Mouse (Mus musculus): ENCODE measurements around the gene Slc17a9. TPM values are rescaled to one million over a fixed set of nuclear protein-coding genes. Genes with fewer than 3 reads are reported as not detected.

Gene Slc17a9
- polyA plus RNA-seq, 1 experiment from 2014 or later, result 0.45 TPM

DNA sequence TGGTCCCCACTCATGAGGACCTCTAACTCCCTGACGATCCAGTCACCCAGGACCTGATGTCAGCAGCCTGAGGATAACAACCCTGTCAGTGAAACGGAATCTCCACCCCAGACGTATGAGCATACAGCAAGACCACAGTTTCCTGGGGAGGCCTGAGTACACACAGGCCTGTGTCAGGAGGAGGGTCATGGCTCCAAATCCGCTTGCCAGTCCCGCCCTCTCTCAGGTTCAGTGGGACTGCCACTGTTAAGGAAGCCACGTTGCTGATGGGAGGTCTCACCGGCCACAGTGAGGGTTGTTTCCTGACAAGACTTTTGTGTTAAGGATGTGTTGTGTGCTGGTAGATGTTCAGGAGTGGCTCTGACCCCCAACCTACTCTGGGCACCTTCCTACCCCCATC lies 16.4 kb downstream of the Slc17a9 start:
- H3K36me3 ChIP-seq (ENCODE audit: control insufficient read depth, insufficient read depth, low read length), result no peaks in the 10 kb centered on the region
- no peak overlapping the region for H3K4me2 ChIP-seq (replicated peaks; ENCODE audit: low read depth, low read length)
- no peak overlapping the region for H3K4me3 ChIP-seq (ENCODE audit: low read depth, low read length)
- H3K27ac ChIP-seq (ENCODE audit: low read depth, low read length), result no peak overlapping the region
- H3K4me1 ChIP-seq (replicated peaks; ENCODE audit: control insufficient read depth, insufficient read depth, low read length), result no peaks in the 10 kb centered on the region
- ATAC-seq (ENCODE audit: low FRiP score), result no peak
- no peak overlapping the region for H3K9ac ChIP-seq (ENCODE audit: low read depth, low read length)
- no peaks in the 10 kb centered on the region for H3K27me3 ChIP-seq (ENCODE audit: control insufficient read depth, insufficient read depth, low read length)
- no peak for DNase-seq (ENCODE audit: low spot score)
- WGBS, result 76% methylated on average over 7 of the region's 7 CpGs
- no peaks in the 10 kb centered on the region for H3K9me3 ChIP-seq (ENCODE audit: control insufficient read depth, low read length)

GRCm38 (mm10) chr2:180742820-180743219 lies 17.8 kb downstream of the Slc17a9 start:
- no peaks in the 10 kb centered on the region for H3K9me3 ChIP-seq (ENCODE audit: control insufficient read depth, low read length)
- H3K9ac ChIP-seq (ENCODE audit: low read depth, low read length), result no peak overlapping the region
- WGBS, result 89% methylated on average over 6 of the region's 6 CpGs
- no peaks in the 10 kb centered on the region for H3K36me3 ChIP-seq (ENCODE audit: control insufficient read depth, insufficient read depth, low read length)
- H3K27me3 ChIP-seq (ENCODE audit: control insufficient read depth, insufficient read depth, low read length), result no peaks in the 10 kb centered on the region
- H3K4me2 ChIP-seq (replicated peaks; ENCODE audit: low read depth, low read length), result no peak overlapping the region
- H3K4me3 ChIP-seq (ENCODE audit: low read depth, low read length), result no peak overlapping the region
- H3K27ac ChIP-seq (ENCODE audit: low read depth, low read length), result no peak overlapping the region
- DNase-seq (ENCODE audit: low spot score), result no peak
- no peaks in the 10 kb centered on the region for H3K4me1 ChIP-seq (replicated peaks; ENCODE audit: control insufficient read depth, insufficient read depth, low read length)
- no peak for ATAC-seq (ENCODE audit: low FRiP score)

DNA sequence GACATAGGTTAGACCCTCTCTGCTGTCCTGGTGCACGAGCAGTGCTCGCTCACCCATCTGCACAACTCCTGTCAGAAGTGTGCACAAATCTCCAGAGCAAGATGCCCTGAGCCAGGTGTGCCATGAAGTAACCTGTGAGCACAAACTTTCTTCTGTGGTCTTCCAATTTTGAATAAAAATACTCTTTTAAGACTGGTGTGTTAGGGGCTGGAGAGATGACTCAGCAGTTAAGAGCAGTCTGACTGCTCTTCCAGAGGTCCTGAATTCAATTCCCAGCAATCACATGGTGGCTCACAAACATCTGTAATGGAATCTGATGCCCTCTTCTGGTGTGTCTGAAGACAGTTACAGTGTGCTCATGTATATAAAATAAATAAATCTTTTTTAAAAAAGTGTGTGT lies 18.3 kb downstream of the Slc17a9 start:
- no peak overlapping the region for H3K4me2 ChIP-seq (replicated peaks; ENCODE audit: low read depth, low read length)
- H3K9me3 ChIP-seq (ENCODE audit: control insufficient read depth, low read length), result no peaks in the 10 kb centered on the region
- no peak overlapping the region for H3K4me3 ChIP-seq (ENCODE audit: low read depth, low read length)
- WGBS, result 86% methylated on average over 2 of the region's 2 CpGs
- no peaks in the 10 kb centered on the region for H3K27me3 ChIP-seq (ENCODE audit: control insufficient read depth, insufficient read depth, low read length)
- DNase-seq (ENCODE audit: low spot score) (no peak), ATAC-seq (ENCODE audit: low FRiP score) (no peak)
- H3K4me1 ChIP-seq (replicated peaks; ENCODE audit: control insufficient read depth, insufficient read depth, low read length), result no peaks in the 10 kb centered on the region
- no peak overlapping the region for H3K9ac ChIP-seq (ENCODE audit: low read depth, low read length)
- no peak overlapping the region for H3K27ac ChIP-seq (ENCODE audit: low read depth, low read length)
- H3K36me3 ChIP-seq (ENCODE audit: control insufficient read depth, insufficient read depth, low read length), result no peaks in the 10 kb centered on the region

DNA sequence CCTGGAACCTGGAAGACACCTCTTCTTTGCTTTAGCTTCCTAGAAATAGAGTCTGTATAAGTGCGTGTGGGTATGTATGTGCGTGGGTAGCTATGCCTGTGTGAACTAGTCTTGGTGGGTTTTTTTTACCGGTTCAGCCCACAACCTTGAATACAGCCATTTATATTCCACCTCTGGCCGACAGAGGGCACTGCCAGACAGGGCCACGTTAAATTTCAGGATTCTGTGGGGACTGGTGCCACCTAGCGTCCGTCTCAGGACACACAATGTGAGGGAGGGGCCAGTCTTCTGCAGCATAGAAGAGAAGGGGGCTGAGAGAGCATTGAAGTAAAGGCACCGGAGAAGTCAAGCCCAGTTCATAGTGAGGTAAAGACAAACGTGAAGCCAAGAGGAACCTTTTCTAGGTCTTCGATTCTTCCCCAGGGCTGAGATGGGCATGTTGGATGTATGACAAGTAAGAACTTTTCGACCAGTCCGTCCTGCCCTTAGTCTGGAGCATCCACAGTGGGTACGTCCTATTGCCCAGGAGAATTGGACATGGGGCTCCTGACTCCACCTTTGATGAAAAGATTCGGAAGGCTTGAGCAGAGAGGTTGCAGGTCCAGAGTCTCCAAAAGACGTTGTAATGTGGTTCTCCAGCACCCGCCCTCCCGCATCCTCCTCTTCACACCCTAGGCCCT lies 20.3 kb downstream of the Slc17a9 start:
- Histone ChIP-seq H3K27me3 (ENCODE audit: control insufficient read depth, insufficient read depth, low read length) (no peaks in the 10 kb centered on the region), H3K27ac (ENCODE audit: low read depth, low read length) (no peak overlapping the region), H3K9ac (ENCODE audit: low read depth, low read length) (no peak overlapping the region), H3K36me3 (ENCODE audit: control insufficient read depth, insufficient read depth, low read length) (no peaks in the 10 kb centered on the region), H3K4me2 (replicated peaks; ENCODE audit: low read depth, low read length) (no peak overlapping the region), H3K9me3 (ENCODE audit: control insufficient read depth, low read length) (no peaks in the 10 kb centered on the region), H3K4me3 (ENCODE audit: low read depth, low read length) (no peak overlapping the region), H3K4me1 (replicated peaks; ENCODE audit: control insufficient read depth, insufficient read depth, low read length) (no peaks in the 10 kb centered on the region)
- DNase-seq (ENCODE audit: low spot score) (peak; percentile 91), ATAC-seq (ENCODE audit: low FRiP score) (peak; percentile 75)
- 37% methylated on average over 17 of the region's 17 CpGs for WGBS

DNA sequence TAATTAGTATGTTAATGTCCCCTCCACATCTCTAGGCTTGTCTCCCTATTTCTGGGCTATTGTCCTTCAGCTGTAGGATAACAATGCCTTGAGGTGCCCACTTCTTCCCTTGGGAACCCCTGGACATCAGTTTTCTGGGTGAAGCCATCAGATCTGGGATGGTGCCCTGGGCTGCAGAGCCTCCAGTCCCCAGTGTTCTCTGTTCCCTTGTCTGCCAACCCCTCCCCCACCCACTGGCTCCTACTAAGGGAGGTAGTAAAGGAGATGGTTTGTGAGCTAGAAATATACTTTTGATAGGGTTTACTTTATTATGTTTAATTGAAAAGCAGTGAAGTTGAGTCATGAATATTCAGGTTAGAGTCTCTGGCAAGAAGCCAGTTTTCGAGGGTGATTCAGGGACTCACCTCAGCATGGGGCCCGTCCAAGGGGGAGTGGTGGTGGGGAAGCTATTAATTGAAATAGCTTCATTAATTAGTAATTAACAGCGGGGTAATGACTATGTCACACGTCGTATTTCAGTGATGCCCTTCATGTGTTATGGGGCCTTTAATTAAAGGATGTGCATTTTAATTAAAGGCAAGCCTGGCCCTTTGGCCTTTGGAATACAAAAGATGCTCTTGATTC lies 21.6 kb downstream of the Slc17a9 start:
- Histone ChIP-seq H3K36me3 (ENCODE audit: control insufficient read depth, insufficient read depth, low read length) (no peaks in the 10 kb centered on the region), H3K9ac (ENCODE audit: low read depth, low read length) (no peak overlapping the region), H3K4me2 (replicated peaks; ENCODE audit: low read depth, low read length) (no peak overlapping the region), H3K27ac (ENCODE audit: low read depth, low read length) (no peak overlapping the region), H3K4me3 (ENCODE audit: low read depth, low read length) (no peak overlapping the region), H3K4me1 (replicated peaks; ENCODE audit: control insufficient read depth, insufficient read depth, low read length) (no peaks in the 10 kb centered on the region), H3K27me3 (ENCODE audit: control insufficient read depth, insufficient read depth, low read length) (no peaks in the 10 kb centered on the region), H3K9me3 (ENCODE audit: control insufficient read depth, low read length) (no peaks in the 10 kb centered on the region)
- DNase-seq (ENCODE audit: low spot score), result no peak
- WGBS, result 37% methylated on average over 5 of the region's 5 CpGs
- ATAC-seq (ENCODE audit: low FRiP score), result no peak

DNA sequence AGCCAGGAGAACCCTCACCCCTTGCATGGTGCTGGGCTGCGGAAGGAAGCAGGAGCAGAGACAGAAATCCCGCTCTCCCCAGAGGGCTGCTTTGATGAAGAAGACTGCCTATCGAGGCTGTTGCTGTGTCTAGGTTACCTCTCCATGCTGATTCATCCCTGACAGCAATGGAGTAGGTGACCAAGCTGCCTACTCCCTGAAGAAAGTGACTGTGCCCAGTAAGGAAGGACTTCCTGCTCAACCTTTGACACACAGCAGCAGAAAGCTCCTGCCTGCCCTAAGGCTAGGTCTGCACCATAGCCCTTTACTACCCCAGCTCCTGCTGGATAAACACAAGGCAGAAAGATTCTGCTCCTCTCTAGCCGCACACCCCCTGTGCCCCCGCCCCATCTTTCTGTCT lies 23.8 kb downstream of the Slc17a9 start:
- Histone ChIP-seq H3K4me3 (ENCODE audit: low read depth, low read length) (no peak overlapping the region), H3K4me2 (replicated peaks; ENCODE audit: low read depth, low read length) (no peak overlapping the region), H3K9me3 (ENCODE audit: control insufficient read depth, low read length) (no peaks in the 10 kb centered on the region), H3K36me3 (ENCODE audit: control insufficient read depth, insufficient read depth, low read length) (no peaks in the 10 kb centered on the region), H3K9ac (ENCODE audit: low read depth, low read length) (no peak overlapping the region), H3K27ac (ENCODE audit: low read depth, low read length) (no peak overlapping the region), H3K27me3 (ENCODE audit: control insufficient read depth, insufficient read depth, low read length) (no peaks in the 10 kb centered on the region; the same call in 1 of the 2 replicates), H3K4me1 (replicated peaks; ENCODE audit: control insufficient read depth, insufficient read depth, low read length) (no peaks in the 10 kb centered on the region)
- 62% methylated on average over 5 of the region's 5 CpGs for WGBS
- no peak for DNase-seq (ENCODE audit: low spot score)
- ATAC-seq (ENCODE audit: low FRiP score), result no peak

GRCm38 (mm10) chr2:180754976-180755688 lies 30.1 kb downstream of the Slc17a9 start:
- Histone ChIP-seq H3K27ac (ENCODE audit: low read depth, low read length) (no peak overlapping the region), H3K9me3 (ENCODE audit: control insufficient read depth, low read length) (no peaks in the 10 kb centered on the region), H3K27me3 (ENCODE audit: control insufficient read depth, insufficient read depth, low read length) (no peaks in the 10 kb centered on the region; the same call in 1 of the 2 replicates), H3K4me3 (ENCODE audit: low read depth, low read length) (no peak overlapping the region), H3K4me2 (replicated peaks; ENCODE audit: low read depth, low read length) (no peak overlapping the region), H3K9ac (ENCODE audit: low read depth, low read length) (no peak overlapping the region), H3K4me1 (replicated peaks; ENCODE audit: control insufficient read depth, insufficient read depth, low read length) (no peaks in the 10 kb centered on the region), H3K36me3 (ENCODE audit: control insufficient read depth, insufficient read depth, low read length) (no peaks in the 10 kb centered on the region)
- DNase-seq (ENCODE audit: low spot score), result no peak
- 70% methylated on average over 5 of the region's 5 CpGs for WGBS
- no peak for ATAC-seq (ENCODE audit: low FRiP score)

GRCm38 (mm10) chr2:180755896-180756295 lies 30.8 kb downstream of the Slc17a9 start:
- Histone ChIP-seq H3K36me3 (ENCODE audit: control insufficient read depth, insufficient read depth, low read length) (no peaks in the 10 kb centered on the region), H3K4me3 (ENCODE audit: low read depth, low read length) (no peak overlapping the region), H3K27me3 (ENCODE audit: control insufficient read depth, insufficient read depth, low read length) (no peaks in the 10 kb centered on the region; the same call in 1 of the 2 replicates), H3K27ac (ENCODE audit: low read depth, low read length) (no peak overlapping the region), H3K9me3 (ENCODE audit: control insufficient read depth, low read length) (no peaks in the 10 kb centered on the region), H3K4me2 (replicated peaks; ENCODE audit: low read depth, low read length) (no peak overlapping the region), H3K9ac (ENCODE audit: low read depth, low read length) (no peak overlapping the region), H3K4me1 (replicated peaks; ENCODE audit: control insufficient read depth, insufficient read depth, low read length) (no peaks in the 10 kb centered on the region)
- ATAC-seq (ENCODE audit: low FRiP score) (no peak), DNase-seq (ENCODE audit: low spot score) (peak; percentile 71)
- WGBS, result 5% methylated on average over 8 of the region's 8 CpGs
